Mouse (Mus musculus): Measurements from ENCODE around the gene Duox1. TPM values are rescaled to one million over a fixed set of nuclear protein-coding genes. Genes with fewer than 3 reads are reported as not detected.

The Duox1 gene
- polyA plus RNA-seq, 1 experiment from 2014 or later = not detected

- H3K9me3 ChIP-seq (ENCODE audit: low read depth, low read length) = no peaks in the 10 kb centered on the region
- TF ChIP-seq CTCF (IDR thresholded peaks at IDR 0.05; ENCODE audit: low read depth) = no peak
- no peak overlapping the region for H3K4me2 ChIP-seq
- H3K4me3 ChIP-seq (ENCODE audit: low read depth, low read length) = no peak overlapping the region
- H3K36me3 ChIP-seq (ENCODE audit: insufficient read depth) = peaks cover 39% of the 10 kb centered on the region; the same call in 1 of the 2 replicates
- no peaks in the 10 kb centered on the region for H3K4me1 ChIP-seq (ENCODE audit: insufficient read depth)
- ATAC-seq (ENCODE audit: insufficient read depth) (no peak), DNase-seq (no peak)
- no peaks in the 10 kb centered on the region for H3K27me3 ChIP-seq (ENCODE audit: insufficient read depth, low read length)
- H3K27ac ChIP-seq (ENCODE audit: low read depth) = no peak overlapping the region
- 84% methylated on average over 6 of the region's 6 CpGs for WGBS
- H3K9ac ChIP-seq = no peak overlapping the region
These were observed 44.8 kb downstream of the Duox1 start for GRCm38 (mm10) chr2:122360310-122360709.

DNA sequence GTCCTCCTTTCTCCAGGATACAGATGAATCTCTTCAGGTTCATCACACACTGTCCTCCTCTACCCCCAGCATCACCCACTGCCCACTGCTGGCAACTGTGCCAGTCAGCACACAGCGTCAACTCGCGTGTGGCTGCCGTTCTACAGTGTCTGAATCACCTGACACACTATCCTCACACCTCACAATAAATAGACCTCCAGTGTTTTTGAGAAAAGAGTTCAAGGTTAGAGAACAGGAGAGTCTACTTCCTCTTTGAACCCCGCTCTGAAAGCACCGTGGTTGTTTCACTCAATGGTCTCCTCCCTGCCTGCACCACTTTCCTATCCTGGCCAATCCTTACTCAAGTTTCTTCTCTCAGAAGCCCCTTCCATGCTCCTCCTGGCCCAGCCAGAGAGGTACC, 45.7 kb downstream of the Duox1 start:
- WGBS = 87% methylated on average over 6 of the region's 6 CpGs
- ATAC-seq (ENCODE audit: insufficient read depth) = no peak
- no peak overlapping the region for H3K27ac ChIP-seq (ENCODE audit: low read depth)
- no peaks in the 10 kb centered on the region for H3K4me1 ChIP-seq (ENCODE audit: insufficient read depth)
- H3K4me3 ChIP-seq (ENCODE audit: low read depth, low read length) = no peak overlapping the region
- no peaks in the 10 kb centered on the region for H3K27me3 ChIP-seq (ENCODE audit: insufficient read depth, low read length)
- H3K4me2 ChIP-seq = no peak overlapping the region
- no peak for TF ChIP-seq CTCF (IDR thresholded peaks at IDR 0.05; ENCODE audit: low read depth)
- no peaks in the 10 kb centered on the region for H3K9me3 ChIP-seq (ENCODE audit: low read depth, low read length)
- H3K9ac ChIP-seq = no peak overlapping the region
- H3K36me3 ChIP-seq (ENCODE audit: insufficient read depth) = peaks cover 31% of the 10 kb centered on the region; the same call in 1 of the 2 replicates
- no peak for DNase-seq

GRCm38 (mm10) chr2:122361868-122362621, 46.6 kb downstream of the Duox1 start:
- WGBS = 73% methylated on average over 10 of the region's 10 CpGs
- no peak overlapping the region for H3K9ac ChIP-seq
- H3K27ac ChIP-seq (ENCODE audit: low read depth) = no peak overlapping the region
- H3K9me3 ChIP-seq (ENCODE audit: low read depth, low read length) = no peaks in the 10 kb centered on the region
- DNase-seq = no peak
- no peaks in the 10 kb centered on the region for H3K27me3 ChIP-seq (ENCODE audit: insufficient read depth, low read length)
- H3K4me1 ChIP-seq (ENCODE audit: insufficient read depth) = peaks cover 7% of the 10 kb centered on the region
- H3K4me2 ChIP-seq = no peak overlapping the region
- H3K36me3 ChIP-seq (ENCODE audit: insufficient read depth) = peaks cover 23% of the 10 kb centered on the region; the same call in 1 of the 2 replicates
- no peak for TF ChIP-seq CTCF (IDR thresholded peaks at IDR 0.05; ENCODE audit: low read depth)
- no peak overlapping the region for H3K4me3 ChIP-seq (ENCODE audit: low read depth, low read length)
- ATAC-seq (ENCODE audit: insufficient read depth) = no peak

GRCm38 (mm10) chr2:122362622-122363523, 47.4 kb downstream of the Duox1 start:
- Histone ChIP-seq H3K4me3 (ENCODE audit: low read depth, low read length) (no peak overlapping the region), H3K9me3 (ENCODE audit: low read depth, low read length) (no peaks in the 10 kb centered on the region), H3K4me1 (ENCODE audit: insufficient read depth) (peaks cover 12% of the 10 kb centered on the region), H3K27me3 (ENCODE audit: insufficient read depth, low read length) (no peaks in the 10 kb centered on the region), H3K4me2 (no peak overlapping the region), H3K27ac (ENCODE audit: low read depth) (no peak overlapping the region), H3K36me3 (ENCODE audit: insufficient read depth) (peaks cover 16% of the 10 kb centered on the region; the same call in 1 of the 2 replicates), H3K9ac (no peak overlapping the region)
- ATAC-seq (ENCODE audit: insufficient read depth) (no peak), DNase-seq (no peak)
- WGBS = 86% methylated on average over 13 of the region's 13 CpGs
- peak; percentile 26; the same call in 1 of the 2 replicates for TF ChIP-seq CTCF (IDR thresholded peaks at IDR 0.05; ENCODE audit: low read depth)

- peaks cover 13% of the 10 kb centered on the region; the same call in 1 of the 2 replicates for H3K36me3 ChIP-seq (ENCODE audit: insufficient read depth)
- ATAC-seq (ENCODE audit: insufficient read depth) (no peak), DNase-seq (no peak)
- 84% methylated on average over 3 of the region's 3 CpGs for WGBS
- H3K27ac ChIP-seq (ENCODE audit: low read depth) = no peak overlapping the region
- H3K27me3 ChIP-seq (ENCODE audit: insufficient read depth, low read length) = no peaks in the 10 kb centered on the region
- no peak for TF ChIP-seq CTCF (IDR thresholded peaks at IDR 0.05; ENCODE audit: low read depth)
- H3K4me1 ChIP-seq (ENCODE audit: insufficient read depth) = peaks cover 12% of the 10 kb centered on the region
- no peak overlapping the region for H3K4me3 ChIP-seq (ENCODE audit: low read depth, low read length)
- no peaks in the 10 kb centered on the region for H3K9me3 ChIP-seq (ENCODE audit: low read depth, low read length)
- H3K4me2 ChIP-seq = no peak overlapping the region
- no peak overlapping the region for H3K9ac ChIP-seq
These were observed 49.0 kb downstream of the Duox1 start for GRCm38 (mm10) chr2:122364352-122364944.

DNA sequence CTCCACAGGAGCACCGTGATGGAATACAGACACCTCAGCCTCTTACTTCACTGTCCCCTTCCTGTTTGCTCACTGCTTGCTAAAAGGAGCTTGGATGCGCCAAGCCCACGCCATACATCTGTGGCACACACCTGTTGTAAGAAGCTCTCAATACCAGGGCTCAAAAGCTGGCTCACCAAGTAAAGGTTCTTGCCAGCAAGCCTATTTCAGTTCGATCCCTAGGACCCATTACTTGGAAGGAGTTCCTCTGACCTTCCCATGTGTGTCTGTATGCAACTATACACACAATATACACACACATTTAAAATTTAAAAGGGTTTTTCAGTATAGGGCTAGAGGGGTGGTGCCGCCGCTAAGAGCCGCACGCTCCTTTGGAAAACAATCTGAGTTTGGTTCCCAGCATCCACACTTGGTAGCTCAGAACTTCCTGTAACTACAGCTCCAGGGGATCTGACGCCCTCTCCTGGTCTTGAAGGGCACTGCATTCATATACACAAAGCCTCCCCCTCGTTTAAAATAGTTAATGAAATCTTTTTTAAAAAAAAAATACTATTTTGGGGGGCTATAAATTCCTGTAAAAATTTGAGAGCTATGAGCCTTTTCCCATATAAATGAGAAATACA, 49.9 kb downstream of the Duox1 start:
- H3K27ac ChIP-seq (ENCODE audit: low read depth) = no peak overlapping the region
- 81% methylated on average over 10 of the region's 10 CpGs for WGBS

More for the DNA sequence above, 49.9 kb downstream of the Duox1 start:
- no peaks in the 10 kb centered on the region for H3K9me3 ChIP-seq (ENCODE audit: low read depth, low read length)
- peak; percentile 23; the same call in 1 of the 2 replicates for TF ChIP-seq CTCF (IDR thresholded peaks at IDR 0.05; ENCODE audit: low read depth)
- H3K36me3 ChIP-seq (ENCODE audit: insufficient read depth) = peaks cover 6% of the 10 kb centered on the region; the same call in 1 of the 2 replicates
- H3K27me3 ChIP-seq (ENCODE audit: insufficient read depth, low read length) = no peaks in the 10 kb centered on the region
- H3K4me3 ChIP-seq (ENCODE audit: low read depth, low read length) = no peak overlapping the region
- ATAC-seq (ENCODE audit: insufficient read depth) = no peak
- H3K9ac ChIP-seq = no peak overlapping the region
- no peak for DNase-seq
- H3K4me2 ChIP-seq = no peak overlapping the region
- peaks cover 12% of the 10 kb centered on the region for H3K4me1 ChIP-seq (ENCODE audit: insufficient read depth)
